Mouse (Mus musculus): ENCODE data around the gene Cma1. TPM values are rescaled to one million over a fixed set of nuclear protein-coding genes. Genes with fewer than 3 reads are reported as not detected.

Gene Cma1
- polyA plus RNA-seq, 1 experiment from 2014 or later = 5.7 TPM

- 88% methylated on average over 7 of the region's 7 CpGs for WGBS
- peaks cover 14% of the 10 kb centered on the region for H3K4me1 ChIP-seq (ENCODE audit: control insufficient read depth, insufficient read depth, low read length)
- peak overlapping the region; percentile 52; the same call in 1 of the 2 replicates for H3K4me3 ChIP-seq (ENCODE audit: low read length)
- peak overlapping the region; percentile 89 for H3K4me2 ChIP-seq (ENCODE audit: low read depth, low read length)
- no peaks in the 10 kb centered on the region for H3K27me3 ChIP-seq (replicated peaks; ENCODE audit: control insufficient read depth, insufficient read depth, low read length)
- peak overlapping the region; percentile 75; the same call in 1 of the 2 replicates for H3K9ac ChIP-seq (ENCODE audit: low read depth, low read length)
- H3K36me3 ChIP-seq (ENCODE audit: control insufficient read depth, insufficient read depth, low read length) = peaks cover 12% of the 10 kb centered on the region; the same call in 1 of the 2 replicates
- ATAC-seq = no peak
- H3K9me3 ChIP-seq (ENCODE audit: control insufficient read depth, low read length) = no peaks in the 10 kb centered on the region
- H3K27ac ChIP-seq (ENCODE audit: low read length) = peak overlapping the region; percentile 75
Measured at GRCm38 (mm10) chr14:55898947-55899346, 45.5 kb downstream of the Cma1 start.

GRCm38 (mm10) chr14:55897671-55898070 is 46.8 kb downstream of the Cma1 start:
- Histone ChIP-seq H3K4me2 (ENCODE audit: low read depth, low read length) (no peak overlapping the region), H3K9ac (ENCODE audit: low read depth, low read length) (no peak overlapping the region), H3K27me3 (replicated peaks; ENCODE audit: control insufficient read depth, insufficient read depth, low read length) (no peaks in the 10 kb centered on the region), H3K4me1 (ENCODE audit: control insufficient read depth, insufficient read depth, low read length) (peaks cover 14% of the 10 kb centered on the region), H3K9me3 (ENCODE audit: control insufficient read depth, low read length) (no peaks in the 10 kb centered on the region), H3K4me3 (ENCODE audit: low read length) (no peak overlapping the region), H3K36me3 (ENCODE audit: control insufficient read depth, insufficient read depth, low read length) (peaks cover 12% of the 10 kb centered on the region; the same call in 1 of the 2 replicates), H3K27ac (ENCODE audit: low read length) (peak overlapping the region; percentile 4; the same call in 1 of the 2 replicates)
- no peak for ATAC-seq
- WGBS = 90% methylated on average over 12 of the region's 12 CpGs

Other genes with a start within 250 kb of the Cma1 start
- 0.75 and 1.4 TPM in 2 replicates for gene Tgm1, start 230.7 kb downstream of the Cma1 start, polyA plus RNA-seq (2015; fragmentation: Nextera tagmentation; extraction: Ambion mirVana)
- gene Rabggta, start 222.4 kb downstream of the Cma1 start, polyA plus RNA-seq (2015; fragmentation: Nextera tagmentation; extraction: Ambion mirVana) = 36.9 and 37.5 TPM in 2 replicates
- gene Dhrs1, start 199.0 kb downstream of the Cma1 start, polyA plus RNA-seq (2015; fragmentation: Nextera tagmentation; extraction: Ambion mirVana) = 151 and 173 TPM in 2 replicates
- gene Nop9, start 199.0 kb downstream of the Cma1 start, polyA plus RNA-seq (2015; fragmentation: Nextera tagmentation; extraction: Ambion mirVana) = 28.3 and 33.6 TPM in 2 replicates
- 118 and 152 TPM in 2 replicates for gene Cideb, start 186.2 kb downstream of the Cma1 start, polyA plus RNA-seq (2015; fragmentation: Nextera tagmentation; extraction: Ambion mirVana)
- 0.35 and 0.82 TPM in 2 replicates for gene Ltb4r2, start 183.2 kb downstream of the Cma1 start, polyA plus RNA-seq (2015; fragmentation: Nextera tagmentation; extraction: Ambion mirVana)
- gene Ltb4r1, start 178.7 kb downstream of the Cma1 start, polyA plus RNA-seq (2015; fragmentation: Nextera tagmentation; extraction: Ambion mirVana) = 1.0 and 1.1 TPM in 2 replicates
- gene Adcy4, start 160.6 kb downstream of the Cma1 start, polyA plus RNA-seq (2015; fragmentation: Nextera tagmentation; extraction: Ambion mirVana) = 6.5 and 6.6 TPM in 2 replicates
- gene Ripk3, start 155.8 kb downstream of the Cma1 start, polyA plus RNA-seq (2015; fragmentation: Nextera tagmentation; extraction: Ambion mirVana) = 51.2 and 55.8 TPM in 2 replicates
- 21.1 and 21.2 TPM in 2 replicates for gene Nfatc4, start 121.5 kb downstream of the Cma1 start, polyA plus RNA-seq (2015; fragmentation: Nextera tagmentation; extraction: Ambion mirVana)
- gene Nynrin, start 90.7 kb downstream of the Cma1 start, polyA plus RNA-seq (2015; fragmentation: Nextera tagmentation; extraction: Ambion mirVana) = 12.6 and 13.6 TPM in 2 replicates
- gene Cbln3, start 60.3 kb downstream of the Cma1 start, polyA plus RNA-seq (2015; fragmentation: Nextera tagmentation; extraction: Ambion mirVana) = 0.17 and 0.27 TPM in 2 replicates
- 12.5 and 13.6 TPM in 2 replicates for gene Khnyn, start 59.7 kb downstream of the Cma1 start, polyA plus RNA-seq (2015; fragmentation: Nextera tagmentation; extraction: Ambion mirVana)
- gene Sdr39u1, start 44.4 kb downstream of the Cma1 start, polyA plus RNA-seq (2015; fragmentation: Nextera tagmentation; extraction: Ambion mirVana) = 85.2 and 89.2 TPM in 2 replicates
- gene Cma2, start 6.3 kb upstream of the Cma1 start, polyA plus RNA-seq (2015; fragmentation: Nextera tagmentation; extraction: Ambion mirVana) = not detected in 2 replicates
- 0.27 and 0.48 TPM in 2 replicates for gene Mcpt1, start 73.3 kb upstream of the Cma1 start, polyA plus RNA-seq (2015; fragmentation: Nextera tagmentation; extraction: Ambion mirVana)
- gene Mcpt9, start 85.8 kb upstream of the Cma1 start, polyA plus RNA-seq (2015; fragmentation: Nextera tagmentation; extraction: Ambion mirVana) = not detected in 2 replicates
- 0.37 and 0.55 TPM in 2 replicates for gene Mcpt2, start 97.4 kb upstream of the Cma1 start, polyA plus RNA-seq (2015; fragmentation: Nextera tagmentation; extraction: Ambion mirVana)
- 0.55 and 0.69 TPM in 2 replicates for gene Mcpt4, start 117.6 kb upstream of the Cma1 start, polyA plus RNA-seq (2015; fragmentation: Nextera tagmentation; extraction: Ambion mirVana)
- gene Mcpt8, start 140.6 kb upstream of the Cma1 start, polyA plus RNA-seq (2015; fragmentation: Nextera tagmentation; extraction: Ambion mirVana) = 0.65 and 0.83 TPM in 2 replicates
- gene Ctsg, start 157.9 kb upstream of the Cma1 start, polyA plus RNA-seq (2015; fragmentation: Nextera tagmentation; extraction: Ambion mirVana) = 0.20 and 0.76 TPM in 2 replicates
- not detected in 2 replicates for gene Gzme, start 175.9 kb upstream of the Cma1 start, polyA plus RNA-seq (2015; fragmentation: Nextera tagmentation; extraction: Ambion mirVana)
- gene Gzmd, start 187.9 kb upstream of the Cma1 start, polyA plus RNA-seq (2015; fragmentation: Nextera tagmentation; extraction: Ambion mirVana) = not detected in 2 replicates
- gene Gzmg, start 214.9 kb upstream of the Cma1 start, polyA plus RNA-seq (2015; fragmentation: Nextera tagmentation; extraction: Ambion mirVana) = not detected in 2 replicates
- gene Gzmn, start 229.9 kb upstream of the Cma1 start, polyA plus RNA-seq (2015; fragmentation: Nextera tagmentation; extraction: Ambion mirVana) = not detected in 2 replicates

Measured in intestine, embryonic 16.5 days (tissue).